Mouse (Mus musculus) limb, embryonic 13.5 days (tissue): ENCODE measurements around the gene Synm. TPM values are rescaled to one million over a fixed set of nuclear protein-coding genes. Genes with fewer than 3 reads are reported as not detected.

Source experiments
- ATAC-seq: fragments of 200-750 bp; cut with Nextera tagmentation; 2 replicates; pipeline ENCODE4 v1.8.0; 2017; ENCODE audit warnings: low read depth, moderate number of reproducible peaks, moderate TSS enrichment; ENCODE audit not compliant: low FRiP score
- H3K27ac ChIP-seq: fragments of 300-500 bp; sonication (generic); 2 replicates; pipeline ENCODE4 v1.5.1; 2015; ENCODE audit warnings: inconsistent platforms, mild to moderate bottlenecking, moderate library complexity
- H3K27me3 ChIP-seq: fragments of 300-500 bp; sonication (generic); 2 replicates; pipeline ENCODE4 v1.6.1; 2015; ENCODE audit warnings: mild to moderate bottlenecking, inconsistent platforms
- H3K36me3 ChIP-seq: fragments of 300-500 bp; sonication (generic); 2 replicates; pipeline ENCODE4 v1.6.1; 2015; ENCODE audit warnings: inconsistent platforms, mild to moderate bottlenecking, moderate library complexity
- H3K4me1 ChIP-seq: fragments of 300-500 bp; sonication (generic); 2 replicates; pipeline ENCODE4 v1.6.1; 2015; ENCODE audit warnings: inconsistent platforms
- H3K4me2 ChIP-seq: fragments of 300-500 bp; sonication (generic); replicated peaks from 2 replicates; pipeline ENCODE4 v1.6.1; 2015; ENCODE audit warnings: inconsistent platforms, mild to moderate bottlenecking, moderate library complexity
- H3K4me3 ChIP-seq: fragments of 300-500 bp; sonication (generic); 2 replicates; pipeline ENCODE4 v1.5.1; 2015; ENCODE audit warnings: moderate library complexity, mild to moderate bottlenecking, inconsistent platforms
- H3K9ac ChIP-seq: fragments of 300-500 bp; sonication (generic); 2 replicates; pipeline ENCODE4 v1.6.1; 2015; ENCODE audit warnings: mild to moderate bottlenecking, inconsistent platforms
- H3K9me3 ChIP-seq: fragments of 300-500 bp; sonication (generic); 2 replicates; pipeline ENCODE4 v1.6.1; 2016; ENCODE audit warnings: inconsistent platforms
- WGBS: fragments of 180-500 bp; shearing (Covaris S2); methylation state at CpG from one replicate; pipeline ENCODE4 v1.1.7; 2015; 5-methylcytosine and 5-hydroxymethylcytosine counted together
- polyA plus RNA-seq: library from polyadenylated mRNA; unstranded; fragments of >200 nt; fragmentation: Nextera tagmentation; extraction: Ambion mirVana; gene quantifications from 2 replicates; pipeline ENCODE4 v1.2.1, GENCODE M21; 2015

Gene Synm
- polyA plus RNA-seq = 0.93 and 0.98 TPM in 2 replicates

DNA sequence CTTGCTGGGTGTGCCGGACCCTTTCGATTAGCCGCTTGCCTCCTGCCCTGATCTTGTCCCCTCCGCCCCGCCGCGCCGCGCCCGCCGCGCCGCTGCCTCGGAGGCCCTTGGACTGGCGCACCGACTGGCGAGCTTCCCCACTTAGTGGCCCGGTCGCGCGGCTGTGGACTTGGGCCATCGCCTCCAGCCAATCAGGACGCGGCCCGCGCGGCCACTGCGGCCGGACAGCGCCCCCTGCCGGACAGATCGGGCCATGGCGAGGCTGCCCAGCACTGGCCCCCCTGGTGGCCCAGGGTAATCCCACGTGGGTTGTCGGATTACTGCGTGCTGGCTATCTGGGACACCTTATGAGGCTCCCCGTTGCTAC is at the start of gene Synm:
Synm (minus strand) TSS at position 114 of the 367 bp plus-strand sequence.
- Histone ChIP-seq H3K9ac (peak within 1 kb of the TSS; percentile 68), H3K27me3 (peaks cover 44% of the 10 kb centered on the region), H3K4me1 (peaks cover 12% of the 10 kb centered on the region), H3K9me3 (no peaks in the 10 kb centered on the region), H3K36me3 (no peaks in the 10 kb centered on the region), H3K27ac (no peak within 1 kb of the TSS), H3K4me3 (peak within 1 kb of the TSS; percentile 60), H3K4me2 (peak within 1 kb of the TSS; percentile 100)
- ATAC-seq = peak; percentile 89
- under 1% methylated on average over 37 of the region's 37 CpGs for WGBS

DNA sequence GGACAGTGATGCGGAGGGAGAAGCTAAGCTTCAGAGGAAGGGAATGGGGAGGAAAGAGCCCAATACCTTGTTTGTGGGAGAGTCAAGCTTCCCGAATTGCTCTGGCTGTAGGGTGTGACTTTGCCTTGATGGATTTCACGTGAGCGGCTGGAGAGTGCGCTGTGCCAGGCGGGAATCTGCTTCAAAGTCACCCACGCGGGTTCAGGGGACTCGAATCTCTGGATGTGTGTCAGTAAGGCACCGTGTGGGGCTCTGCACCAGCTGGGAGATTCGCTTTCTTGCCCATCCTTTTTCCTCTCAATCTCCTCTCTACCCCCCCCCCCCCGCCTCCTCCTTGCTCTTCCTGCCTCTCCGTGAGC is 44.3 kb upstream of the Synm start:
- 17% methylated on average over 13 of the region's 13 CpGs for WGBS
- H3K4me2 ChIP-seq = peak overlapping the region; percentile 71
- H3K27me3 ChIP-seq = 0 out of 2 replicates have a peak, but pooled peaks cover 2% of the 10 kb centered on the region
- H3K9ac ChIP-seq = peak overlapping the region; percentile 56
- H3K4me1 ChIP-seq = peaks cover 10% of the 10 kb centered on the region; the same call in 1 of the 2 replicates
- H3K9me3 ChIP-seq = no peaks in the 10 kb centered on the region
- no peaks in the 10 kb centered on the region for H3K36me3 ChIP-seq
- no peak for ATAC-seq
- H3K4me3 ChIP-seq = peak overlapping the region; percentile 47
- no peak overlapping the region for H3K27ac ChIP-seq

GRCm38 (mm10) chr7:67803015-67803856 is 43.7 kb upstream of the Synm start:
- 15% methylated on average over 28 of the region's 28 CpGs for WGBS

GRCm38 (mm10) chr7:67801022-67801421 is 41.5 kb upstream of the Synm start:
- H3K27me3 ChIP-seq = 0 out of 2 replicates have a peak, but pooled peaks cover 2% of the 10 kb centered on the region
- no peaks in the 10 kb centered on the region for H3K9me3 ChIP-seq
- H3K27ac ChIP-seq = no peak overlapping the region
- H3K36me3 ChIP-seq = no peaks in the 10 kb centered on the region
- H3K4me1 ChIP-seq = peaks cover 17% of the 10 kb centered on the region; the same call in 1 of the 2 replicates
- H3K9ac ChIP-seq = no peak overlapping the region
- no peak overlapping the region for H3K4me2 ChIP-seq
- no peak overlapping the region for H3K4me3 ChIP-seq
- whole genome bisulfite sequencing = 81% methylated on average over 4 of the region's 4 CpGs
- no peak for ATAC-seq

More at GRCm38 (mm10) chr7:67803015-67803856, 43.7 kb upstream of the Synm start:
- H3K4me1 ChIP-seq = peaks cover 10% of the 10 kb centered on the region; the same call in 1 of the 2 replicates
- peak overlapping the region; percentile 47 for H3K4me3 ChIP-seq
- peak overlapping the region; percentile 56 for H3K9ac ChIP-seq
- 0 out of 2 replicates have a peak, but pooled peaks cover 2% of the 10 kb centered on the region for H3K27me3 ChIP-seq
- no peaks in the 10 kb centered on the region for H3K9me3 ChIP-seq
- H3K36me3 ChIP-seq = no peaks in the 10 kb centered on the region
- H3K4me2 ChIP-seq = peak overlapping the region; percentile 71
- H3K27ac ChIP-seq = no peak overlapping the region
- peak; percentile 78; the same call in 1 of the 2 replicates for ATAC-seq

DNA sequence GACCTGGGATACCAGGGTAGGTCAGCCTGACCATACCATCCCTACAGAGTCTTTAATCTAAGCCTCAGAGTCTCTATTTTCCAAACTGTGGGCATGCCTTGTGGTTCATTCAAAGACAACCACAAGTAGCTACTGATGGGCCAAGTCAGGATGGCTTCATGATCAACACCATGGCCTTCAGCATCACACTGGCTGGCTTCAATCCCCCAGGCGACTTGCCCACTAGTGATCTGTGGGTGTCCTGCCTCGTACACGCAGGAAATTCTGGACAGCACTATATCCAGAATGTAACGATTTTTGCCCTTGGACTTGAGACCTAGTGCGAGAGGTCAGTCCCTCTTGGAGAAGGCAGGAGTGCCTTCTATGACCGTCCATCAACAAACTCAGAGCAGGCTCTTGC is 41.0 kb upstream of the Synm start:
- 90% methylated on average over 6 of the region's 6 CpGs for WGBS
- H3K27me3 ChIP-seq = 0 out of 2 replicates have a peak, but pooled peaks cover 2% of the 10 kb centered on the region
- ATAC-seq = no peak
- no peak overlapping the region for H3K4me3 ChIP-seq
- no peak overlapping the region for H3K4me2 ChIP-seq
- no peak overlapping the region for H3K9ac ChIP-seq
- H3K4me1 ChIP-seq = peaks cover 17% of the 10 kb centered on the region; the same call in 1 of the 2 replicates
- no peak overlapping the region for H3K27ac ChIP-seq
- no peaks in the 10 kb centered on the region for H3K9me3 ChIP-seq
- H3K36me3 ChIP-seq = no peaks in the 10 kb centered on the region

- H3K27ac ChIP-seq = no peak overlapping the region
- H3K9ac ChIP-seq = no peak overlapping the region
- H3K27me3 ChIP-seq = 0 out of 2 replicates have a peak, but pooled peaks cover 2% of the 10 kb centered on the region
- no peaks in the 10 kb centered on the region for H3K36me3 ChIP-seq
- 84% methylated on average over 4 of the region's 4 CpGs for WGBS
- no peaks in the 10 kb centered on the region for H3K9me3 ChIP-seq
- no peak overlapping the region for H3K4me3 ChIP-seq
- H3K4me2 ChIP-seq = no peak overlapping the region
- H3K4me1 ChIP-seq = peaks cover 13% of the 10 kb centered on the region; the same call in 1 of the 2 replicates
- ATAC-seq = no peak
Observed at GRCm38 (mm10) chr7:67798476-67798875, 38.9 kb upstream of the Synm start.

DNA sequence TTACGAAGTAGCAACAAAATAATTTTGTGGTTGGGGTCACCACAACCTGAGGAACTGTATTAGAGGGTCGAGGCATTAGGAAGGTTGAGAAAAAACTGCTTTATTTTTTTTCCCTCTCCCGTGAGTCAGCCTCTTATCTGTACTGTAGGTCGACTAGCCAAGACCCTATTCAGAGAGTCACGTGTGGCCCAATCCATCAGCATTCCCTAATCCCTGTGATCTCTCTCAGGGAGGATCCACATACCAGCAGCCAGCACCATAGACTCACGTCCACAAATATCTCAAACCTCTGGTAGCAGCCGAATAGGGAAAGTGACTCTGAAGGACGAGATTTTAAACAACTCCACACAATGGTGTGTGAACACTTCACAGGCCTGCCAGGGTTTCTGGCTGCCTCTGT is 37.5 kb upstream of the Synm start:
- H3K9me3 ChIP-seq = no peaks in the 10 kb centered on the region
- no peak overlapping the region for H3K27ac ChIP-seq
- H3K9ac ChIP-seq = no peak overlapping the region
- no peak overlapping the region for H3K4me2 ChIP-seq
- no peaks in the 10 kb centered on the region for H3K36me3 ChIP-seq
- no peak for ATAC-seq
- peaks cover 20% of the 10 kb centered on the region for H3K4me1 ChIP-seq
- 28% methylated on average over 8 of the region's 8 CpGs for WGBS
- H3K4me3 ChIP-seq = no peak overlapping the region
- H3K27me3 ChIP-seq = 0 out of 2 replicates have a peak, but pooled peaks cover 2% of the 10 kb centered on the region

DNA sequence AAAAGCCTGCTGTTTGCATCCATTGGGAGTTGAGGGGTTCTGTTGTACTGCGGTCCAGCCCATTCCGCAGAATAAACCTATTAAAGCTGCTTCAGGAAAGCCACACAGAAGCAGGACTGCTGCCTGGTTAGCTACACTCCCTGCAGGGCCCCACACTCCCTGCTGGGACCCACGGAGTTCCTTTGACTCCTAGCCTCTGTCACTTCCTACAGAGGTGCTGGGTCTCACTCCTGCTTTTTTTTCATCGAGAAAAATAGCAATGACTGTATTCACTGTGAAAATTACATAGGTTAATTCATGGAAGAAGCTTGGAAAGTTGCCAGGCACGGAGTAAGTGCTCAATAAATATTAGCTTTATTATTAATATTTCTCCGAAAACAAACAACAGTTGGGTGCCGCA is 33.9 kb upstream of the Synm start:
- Histone ChIP-seq H3K4me2 (no peak overlapping the region), H3K4me3 (no peak overlapping the region), H3K27me3 (no peaks in the 10 kb centered on the region), H3K27ac (no peak overlapping the region; the same call in 1 of the 2 replicates), H3K4me1 (peaks cover 26% of the 10 kb centered on the region), H3K9ac (no peak overlapping the region), H3K9me3 (no peaks in the 10 kb centered on the region), H3K36me3 (no peaks in the 10 kb centered on the region)
- ATAC-seq = no peak
- WGBS = 52% methylated on average over 7 of the region's 7 CpGs

DNA sequence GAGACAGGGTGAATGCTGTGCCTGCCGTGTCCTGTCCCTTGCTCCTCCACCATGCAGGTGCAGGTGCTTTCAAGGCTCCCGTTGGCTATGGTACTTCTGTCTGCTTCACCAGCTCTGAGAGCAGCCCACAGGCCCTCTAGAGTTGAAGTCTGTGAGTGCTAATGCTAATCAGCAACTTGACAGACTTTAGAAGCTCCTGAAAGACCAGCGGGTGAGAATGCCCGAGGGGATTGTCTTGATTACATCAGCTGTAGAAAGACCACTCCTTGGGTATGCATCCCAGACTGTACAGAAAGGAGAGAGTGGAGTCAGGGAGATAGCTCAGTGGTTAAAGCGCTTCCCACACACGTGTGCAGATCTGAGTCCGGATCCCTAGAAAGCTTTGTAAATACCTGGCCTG is 31.7 kb upstream of the Synm start:
- WGBS = 58% methylated on average over 7 of the region's 7 CpGs
- Histone ChIP-seq H3K27ac (no peak overlapping the region), H3K4me1 (peaks cover 25% of the 10 kb centered on the region), H3K4me2 (no peak overlapping the region), H3K4me3 (no peak overlapping the region), H3K36me3 (no peaks in the 10 kb centered on the region), H3K9me3 (no peaks in the 10 kb centered on the region), H3K9ac (no peak overlapping the region), H3K27me3 (no peaks in the 10 kb centered on the region)
- no peak for ATAC-seq

- Histone ChIP-seq H3K9me3 (no peaks in the 10 kb centered on the region), H3K36me3 (no peaks in the 10 kb centered on the region), H3K27ac (peak overlapping the region; percentile 28; the same call in 1 of the 2 replicates), H3K4me1 (peaks cover 25% of the 10 kb centered on the region), H3K27me3 (no peaks in the 10 kb centered on the region), H3K4me3 (peak overlapping the region; percentile 15; the same call in 1 of the 2 replicates), H3K4me2 (peak overlapping the region; percentile 46), H3K9ac (0 out of 2 replicates have a peak overlapping the region, but pooled peaks have one; percentile 8)
- WGBS = 9% methylated on average over 10 of the region's 10 CpGs
- peak; percentile 81; the same call in 1 of the 2 replicates for ATAC-seq
Observed at GRCm38 (mm10) chr7:67788713-67789112, 29.2 kb upstream of the Synm start.

DNA sequence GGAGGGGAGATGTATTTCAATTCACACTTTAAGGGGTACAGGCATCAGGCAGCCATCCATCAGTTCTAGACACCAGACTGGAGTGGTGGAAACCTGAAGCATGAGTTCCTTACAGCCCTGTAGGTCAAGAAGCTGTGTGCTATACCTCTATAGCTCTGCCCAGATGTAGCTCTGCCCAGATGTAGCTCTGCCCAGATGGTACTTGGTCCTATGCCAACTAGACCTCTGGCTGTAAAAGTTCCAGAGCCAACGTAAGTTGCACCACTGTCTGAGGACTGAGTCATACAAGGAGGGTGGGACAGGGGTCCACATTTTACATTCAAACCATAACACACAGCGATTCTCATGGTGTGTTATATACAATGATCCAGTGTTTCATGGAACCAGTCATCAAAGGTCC is 28.3 kb upstream of the Synm start:
- Histone ChIP-seq H3K9ac (no peak overlapping the region), H3K27me3 (no peaks in the 10 kb centered on the region), H3K4me2 (no peak overlapping the region), H3K9me3 (no peaks in the 10 kb centered on the region), H3K4me1 (peaks cover 19% of the 10 kb centered on the region), H3K27ac (no peak overlapping the region), H3K4me3 (no peak overlapping the region), H3K36me3 (no peaks in the 10 kb centered on the region)
- 48% methylated on average over 2 of the region's 2 CpGs for WGBS
- ATAC-seq = no peak

- no peak for ATAC-seq
- Histone ChIP-seq H3K36me3 (no peaks in the 10 kb centered on the region), H3K27me3 (no peaks in the 10 kb centered on the region), H3K4me2 (no peak overlapping the region), H3K4me1 (no peaks in the 10 kb centered on the region), H3K27ac (no peak overlapping the region), H3K4me3 (no peak overlapping the region), H3K9ac (no peak overlapping the region), H3K9me3 (no peaks in the 10 kb centered on the region)
- 62% methylated on average over 12 of the region's 12 CpGs for WGBS
Observed at GRCm38 (mm10) chr7:67776636-67777305, 17.2 kb upstream of the Synm start.
